Mouse (Mus musculus): ENCODE measurements around the gene Aste1. TPM values are rescaled to one million over a fixed set of nuclear protein-coding genes. Genes with fewer than 3 reads are reported as not detected.

Aste1 gene
- polyA plus RNA-seq, 1 experiment from 2014 or later = 16.2 TPM

DNA sequence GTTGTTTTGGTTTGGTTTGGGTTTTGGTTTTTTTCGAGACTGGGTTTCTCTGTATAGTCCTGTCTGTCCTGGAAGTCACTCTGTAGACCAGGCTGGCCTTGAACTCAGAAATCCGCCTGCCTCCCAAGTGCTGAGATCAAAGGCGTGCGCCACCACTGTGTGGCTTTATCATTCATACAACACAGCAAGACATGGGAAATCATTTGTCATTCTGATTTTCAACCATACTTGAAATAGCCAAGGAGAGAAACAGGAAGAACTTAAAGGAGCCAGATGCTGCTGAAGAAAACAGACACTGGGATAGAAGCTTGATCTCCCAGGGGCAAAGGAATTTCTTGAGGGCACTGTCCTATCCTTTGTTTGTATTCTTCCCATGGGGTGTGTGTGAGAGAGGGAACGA, 4.6 kb upstream of the Aste1 start:
- Histone ChIP-seq H3K9ac (no peak overlapping the region), H3K4me2 (no peak overlapping the region), H3K4me3 (ENCODE audit: low read depth, low read length) (no peak overlapping the region), H3K4me1 (ENCODE audit: insufficient read depth) (no peaks in the 10 kb centered on the region), H3K27me3 (ENCODE audit: insufficient read depth, low read length) (no peaks in the 10 kb centered on the region), H3K36me3 (ENCODE audit: insufficient read depth) (no peaks in the 10 kb centered on the region), H3K27ac (ENCODE audit: low read depth) (no peak overlapping the region), H3K9me3 (ENCODE audit: low read depth, low read length) (no peaks in the 10 kb centered on the region)
- TF ChIP-seq CTCF (IDR thresholded peaks at IDR 0.05; ENCODE audit: low read depth) = no peak
- DNase-seq (no peak), ATAC-seq (ENCODE audit: insufficient read depth) (no peak)
- WGBS = 47% methylated on average over 4 of the region's 5 CpGs

DNA sequence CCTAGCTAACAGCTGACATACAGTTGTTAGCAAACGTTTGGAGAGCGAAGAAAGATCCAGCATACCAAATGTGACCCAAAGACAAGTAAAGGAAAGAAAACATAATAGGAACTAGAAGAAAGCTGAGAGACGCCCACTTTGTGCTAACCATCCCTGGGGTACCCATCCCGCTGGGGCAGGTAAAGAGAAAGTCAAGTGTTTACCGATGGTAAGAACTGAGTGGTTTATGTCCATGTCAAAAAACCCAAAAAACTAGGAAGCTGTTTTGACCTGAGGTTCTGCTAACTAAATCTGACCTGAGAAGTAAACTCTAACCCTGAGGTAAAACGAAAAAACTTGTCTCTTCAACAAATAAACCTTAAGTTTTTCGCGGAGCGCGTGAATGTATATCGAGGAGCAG, 472 bp upstream of the Aste1 start:
- H3K4me3 ChIP-seq (ENCODE audit: low read depth, low read length) = peak overlapping the region; percentile 69
- H3K9me3 ChIP-seq (ENCODE audit: low read depth, low read length) = no peaks in the 10 kb centered on the region
- no peaks in the 10 kb centered on the region for H3K4me1 ChIP-seq (ENCODE audit: insufficient read depth)
- H3K36me3 ChIP-seq (ENCODE audit: insufficient read depth) = peaks cover 22% of the 10 kb centered on the region
- 10% methylated on average over 11 of the region's 11 CpGs for WGBS
- DNase-seq = no peak
- no peaks in the 10 kb centered on the region for H3K27me3 ChIP-seq (ENCODE audit: insufficient read depth, low read length)
- peak; percentile 42 for ATAC-seq (ENCODE audit: insufficient read depth)
- peak overlapping the region; percentile 74 for H3K4me2 ChIP-seq
- peak overlapping the region; percentile 63; the same call in 1 of the 2 replicates for H3K9ac ChIP-seq
- TF ChIP-seq CTCF (IDR thresholded peaks at IDR 0.05; ENCODE audit: low read depth) = no peak
- H3K27ac ChIP-seq (ENCODE audit: low read depth) = no peak overlapping the region

DNA sequence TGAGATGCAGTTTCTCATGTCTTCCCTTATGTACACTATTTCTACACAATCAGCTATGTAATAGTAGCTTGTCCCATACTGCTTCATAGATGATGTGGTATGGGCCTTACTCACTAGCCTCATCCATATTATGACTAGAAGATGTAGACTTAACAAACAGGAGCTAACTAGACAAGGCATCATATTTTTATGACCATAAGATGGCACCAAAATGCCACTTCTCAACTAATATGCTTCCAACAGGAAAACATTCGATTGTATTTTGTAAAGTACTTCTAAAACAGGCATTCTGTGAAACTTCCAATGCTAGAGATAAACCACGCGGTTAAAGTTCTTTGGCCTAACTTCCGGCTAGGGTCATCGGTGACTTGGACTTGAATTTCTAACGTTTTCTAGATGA, 13.4 kb downstream of the Aste1 start:
- Histone ChIP-seq H3K4me2 (no peak overlapping the region), H3K27ac (ENCODE audit: low read depth) (no peak overlapping the region), H3K36me3 (ENCODE audit: insufficient read depth) (peaks cover 60% of the 10 kb centered on the region), H3K27me3 (ENCODE audit: insufficient read depth, low read length) (no peaks in the 10 kb centered on the region), H3K4me3 (ENCODE audit: low read depth, low read length) (no peak overlapping the region), H3K4me1 (ENCODE audit: insufficient read depth) (no peaks in the 10 kb centered on the region), H3K9me3 (ENCODE audit: low read depth, low read length) (no peaks in the 10 kb centered on the region), H3K9ac (no peak overlapping the region)
- ATAC-seq (ENCODE audit: insufficient read depth) (no peak), DNase-seq (peak; percentile 16)
- no peak for TF ChIP-seq CTCF (IDR thresholded peaks at IDR 0.05; ENCODE audit: low read depth)
- 91% methylated on average over 6 of the region's 6 CpGs for WGBS

DNA sequence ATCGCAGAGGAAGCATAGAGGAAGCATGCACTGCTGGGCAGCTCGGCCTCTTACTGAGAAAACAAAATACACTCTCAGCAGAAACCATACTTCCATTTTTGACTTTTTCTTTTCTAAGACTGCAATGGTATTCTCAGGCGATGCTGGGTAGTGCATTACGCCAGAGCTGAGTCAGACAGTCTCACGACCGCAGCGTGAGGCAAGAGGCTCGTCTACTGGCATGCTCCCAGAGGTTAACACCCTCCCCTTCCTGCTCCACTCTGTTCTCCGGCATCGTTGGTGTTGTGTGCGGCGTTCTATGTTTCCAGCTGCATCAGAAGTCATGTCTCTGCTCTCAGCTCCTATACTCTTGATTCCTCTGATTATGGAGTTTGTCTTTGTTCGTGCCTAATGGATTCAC, 63.8 kb downstream of the Aste1 start:
- peak; percentile 19 for DNase-seq
- 88% methylated on average over 13 of the region's 13 CpGs for WGBS
- Histone ChIP-seq H3K9ac (no peak overlapping the region), H3K4me1 (ENCODE audit: insufficient read depth) (no peaks in the 10 kb centered on the region), H3K9me3 (ENCODE audit: low read depth, low read length) (no peaks in the 10 kb centered on the region), H3K36me3 (ENCODE audit: insufficient read depth) (peaks cover 42% of the 10 kb centered on the region), H3K27ac (ENCODE audit: low read depth) (no peak overlapping the region), H3K4me3 (ENCODE audit: low read depth, low read length) (no peak overlapping the region), H3K27me3 (ENCODE audit: insufficient read depth, low read length) (no peaks in the 10 kb centered on the region), H3K4me2 (no peak overlapping the region)
- TF ChIP-seq CTCF (IDR thresholded peaks at IDR 0.05; ENCODE audit: low read depth) = no peak
- ATAC-seq (ENCODE audit: insufficient read depth) = no peak

DNA sequence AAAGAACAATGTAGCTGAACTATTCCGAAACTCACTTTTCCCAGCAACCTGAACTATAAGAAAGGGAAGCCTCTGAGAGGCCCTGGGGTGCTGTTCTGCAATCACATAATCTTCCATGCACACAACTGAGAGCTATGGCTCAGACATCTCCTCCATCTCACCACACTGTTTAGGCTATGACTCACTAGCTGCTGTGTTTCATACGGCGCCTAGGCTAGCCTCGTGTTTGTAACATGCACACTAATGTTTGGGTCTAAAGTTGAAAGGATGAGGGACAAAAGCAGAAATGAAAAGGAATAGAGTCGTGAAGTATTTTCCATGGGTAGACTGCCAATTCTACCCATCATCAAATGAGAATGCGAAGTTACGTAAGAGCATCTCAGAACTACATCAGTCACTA, 66.3 kb downstream of the Aste1 start:
- no peak overlapping the region for H3K4me3 ChIP-seq (ENCODE audit: low read depth, low read length)
- TF ChIP-seq CTCF (IDR thresholded peaks at IDR 0.05; ENCODE audit: low read depth) = no peak
- H3K4me1 ChIP-seq (ENCODE audit: insufficient read depth) = no peaks in the 10 kb centered on the region
- ATAC-seq (ENCODE audit: insufficient read depth) (no peak), DNase-seq (no peak)
- peaks cover 45% of the 10 kb centered on the region for H3K36me3 ChIP-seq (ENCODE audit: insufficient read depth)
- H3K4me2 ChIP-seq = no peak overlapping the region
- no peak overlapping the region for H3K9ac ChIP-seq
- no peaks in the 10 kb centered on the region for H3K9me3 ChIP-seq (ENCODE audit: low read depth, low read length)
- H3K27me3 ChIP-seq (ENCODE audit: insufficient read depth, low read length) = no peaks in the 10 kb centered on the region
- no peak overlapping the region for H3K27ac ChIP-seq (ENCODE audit: low read depth)
- 83% methylated on average over 7 of the region's 7 CpGs for WGBS

Other genes starting within 250 kb of the Aste1 start
- 0.08 and 0.31 TPM in 2 replicates for gene Nek11, start 132 bp downstream of the Aste1 start, polyA plus RNA-seq (2014; fragmentation: Nextera tagmentation; extraction: Ambion mirVana)
- 74.3 and 74.9 TPM in 2 replicates for gene Atp2c1, start 131.9 kb downstream of the Aste1 start, polyA plus RNA-seq (2014; fragmentation: Nextera tagmentation; extraction: Ambion mirVana)
- 24.5 and 25.1 TPM in 2 replicates for gene Pik3r4, start 247.6 kb downstream of the Aste1 start, polyA plus RNA-seq (2014; fragmentation: Nextera tagmentation; extraction: Ambion mirVana)

All from lung, embryonic 14.5 days (tissue).